Mouse (Mus musculus) MEL (cell line): ENCODE measurements around the gene Gm10961. TPM values are rescaled to one million over a fixed set of nuclear protein-coding genes. Genes with fewer than 3 reads are reported as not detected.

ENCODE experiments used
- DNase-seq: peaks from one replicate; pipeline ENCODE4 v3.0.0; 2011; ENCODE audit warnings: low read depth, low spot score
- H3K27ac ChIP-seq: 2 replicates; pipeline ENCODE4 v1.5.1; 2012; ENCODE audit warnings: low read depth, mild to moderate bottlenecking, control low read depth, low read length, moderate library complexity; ENCODE audit not compliant: control insufficient read depth
- H3K27me3 ChIP-seq, 2 experiments: fragments of 150-350 bp in 1 of 2; sonication (generic) in 1 of 2; 2 replicates each; pipeline ENCODE4 v1.6.1; 2012; ENCODE audit warnings: low read length in 2 of 2, mild to moderate bottlenecking in 2 of 2, improper control_type of control experiment in 1 of 2, moderate library complexity in 1 of 2; ENCODE audit not compliant: insufficient read depth in 2 of 2, control insufficient read depth in 1 of 2
- H3K36me3 ChIP-seq, 2 experiments: 2 replicates each; pipeline ENCODE4 v1.6.1; 2012 to 2014; ENCODE audit warnings: low read length in 2 of 2, improper control_type of control experiment in 1 of 2, inconsistent platforms in 1 of 2, mild to moderate bottlenecking in 1 of 2; ENCODE audit not compliant: insufficient read depth in 2 of 2, control insufficient read depth in 1 of 2
- H3K4me1 ChIP-seq, 2 experiments: fragments of 150-350 bp in 1 of 2; sonication (generic) in 1 of 2; 2 replicates each; pipeline ENCODE4 v1.6.1; 2012; ENCODE audit warnings: low read length in 2 of 2, improper control_type of control experiment in 1 of 2, mild to moderate bottlenecking in 1 of 2; ENCODE audit not compliant: insufficient read depth in 2 of 2, control insufficient read depth in 1 of 2
- H3K4me3 ChIP-seq, 2 experiments: fragments of 150-350 bp in 1 of 2; sonication (generic) in 1 of 2; 2 replicates each; pipeline ENCODE4 v1.5.1; 2012; ENCODE audit warnings: low read depth in 2 of 2, low read length in 2 of 2, mild to moderate bottlenecking in 2 of 2, moderate library complexity in 2 of 2, control low read depth in 1 of 2, improper control_type of control experiment in 1 of 2; ENCODE audit not compliant: control insufficient read depth in 1 of 2, insufficient read depth in 1 of 2
- H3K79me2 ChIP-seq: 2 replicates; pipeline ENCODE4 v1.6.1; 2012; ENCODE audit warnings: mild to moderate bottlenecking, low read length, moderate library complexity; ENCODE audit not compliant: control insufficient read depth, poor library complexity, insufficient read depth
- H3K9ac ChIP-seq: 2 replicates; pipeline ENCODE4 v1.6.1; 2012; ENCODE audit warnings: low read depth, mild to moderate bottlenecking, control low read depth, low read length, moderate library complexity; ENCODE audit not compliant: control insufficient read depth, poor library complexity, severe bottlenecking
- H3K9me3 ChIP-seq: fragments of 150-350 bp; sonication (generic); replicated peaks from 2 replicates; pipeline ENCODE4 v1.6.1; 2012; ENCODE audit warnings: mild to moderate bottlenecking, low read length, improper control_type of control experiment, moderate library complexity; ENCODE audit not compliant: insufficient read depth
- BHLHE40 ChIP-seq: IDR thresholded peaks from 2 replicates; pipeline ENCODE4 v1.6.1; 2012; ENCODE audit warnings: low read depth, mild to moderate bottlenecking, inconsistent platforms, low read length, improper control_type of control experiment, borderline replicate concordance
- CHD1 ChIP-seq: IDR thresholded peaks from 2 replicates; pipeline ENCODE4 v1.6.1; 2012; ENCODE audit warnings: low read depth, mild to moderate bottlenecking, inconsistent platforms, low read length, improper control_type of control experiment
- CTCF ChIP-seq, 3 experiments: IDR thresholded peaks in 2 of 3; conservative IDR thresholded peaks in 1 of 3; 2 replicates each; pipeline ENCODE4 v1.5.1; 2011 to 2012; ENCODE audit warnings: low read length in 3 of 3, low read depth in 2 of 3, mild to moderate bottlenecking in 2 of 3, improper control_type of control experiment in 1 of 3, inconsistent platforms in 1 of 3, mixed read lengths in 1 of 3, moderate library complexity in 1 of 3; ENCODE audit not compliant: control insufficient read depth in 1 of 3, insufficient read depth in 1 of 3, poor library complexity in 1 of 3, severe bottlenecking in 1 of 3
- E2F4 ChIP-seq: IDR thresholded peaks from 2 replicates; pipeline ENCODE4 v1.6.1; 2011; ENCODE audit warnings: low read depth, low read length, improper control_type of control experiment, borderline replicate concordance
- EP300 ChIP-seq, 2 experiments: IDR thresholded peaks; 2 replicates each; pipeline ENCODE4 v1.6.1; 2011; ENCODE audit warnings: improper control_type of control experiment in 2 of 2, low read length in 2 of 2, low read depth in 1 of 2, mild to moderate bottlenecking in 1 of 2
- ETS1 ChIP-seq: IDR thresholded peaks from 2 replicates; pipeline ENCODE4 v1.6.1; 2012; ENCODE audit warnings: low read depth, mild to moderate bottlenecking, inconsistent platforms, low read length, improper control_type of control experiment, moderate library complexity
- HCFC1 ChIP-seq: IDR thresholded peaks from 2 replicates; pipeline ENCODE4 v1.6.1; 2012; ENCODE audit warnings: low read depth, mild to moderate bottlenecking, inconsistent platforms, low read length, improper control_type of control experiment, moderate library complexity
- JUND ChIP-seq: IDR thresholded peaks from 2 replicates; pipeline ENCODE4 v1.6.1; 2011; ENCODE audit warnings: low read depth, mild to moderate bottlenecking, improper control_type of control experiment, low read length
- KAT2A ChIP-seq: conservative IDR thresholded peaks from 2 replicates; pipeline ENCODE4 v1.6.1; 2012; ENCODE audit warnings: low read depth, low read length, improper control_type of control experiment, inconsistent platforms
- MAFK ChIP-seq: IDR thresholded peaks from 2 replicates; pipeline ENCODE4 v1.6.1; 2011; ENCODE audit warnings: low read depth, mild to moderate bottlenecking, low read length, improper control_type of control experiment, borderline replicate concordance
- MAX ChIP-seq: IDR thresholded peaks from 2 replicates; pipeline ENCODE4 v1.6.1; 2011; ENCODE audit warnings: low read length, improper control_type of control experiment
- MAZ ChIP-seq: IDR thresholded peaks from 2 replicates; pipeline ENCODE4 v1.6.1; 2012; ENCODE audit warnings: low read depth, mild to moderate bottlenecking, inconsistent platforms, low read length, improper control_type of control experiment
- MXI1 ChIP-seq: IDR thresholded peaks from 2 replicates; pipeline ENCODE4 v1.6.1; 2011; ENCODE audit warnings: mild to moderate bottlenecking, low read depth, low read length, improper control_type of control experiment
- MYB ChIP-seq: IDR thresholded peaks from 2 replicates; pipeline ENCODE4 v1.6.1; 2011; ENCODE audit warnings: mild to moderate bottlenecking, low read depth, low read length, improper control_type of control experiment
- MYC ChIP-seq: IDR thresholded peaks from 2 replicates; pipeline ENCODE4 v1.6.1; 2011; ENCODE audit warnings: low read depth, mild to moderate bottlenecking, low read length, improper control_type of control experiment, moderate library complexity
- NRF1 ChIP-seq: IDR thresholded peaks from 2 replicates; pipeline ENCODE4 v1.6.1; 2014; ENCODE audit warnings: low read depth, mild to moderate bottlenecking, inconsistent platforms, low read length, improper control_type of control experiment, moderate library complexity; ENCODE audit not compliant: poor library complexity, insufficient read depth, severe bottlenecking
- POLR2A ChIP-seq, 2 experiments: IDR thresholded peaks; 2 replicates each; pipeline ENCODE4 v1.6.1; 2011 to 2012; ENCODE audit warnings: low read length in 2 of 2, mild to moderate bottlenecking in 2 of 2, control low read depth in 1 of 2, improper control_type of control experiment in 1 of 2, low read depth in 1 of 2, moderate library complexity in 1 of 2; ENCODE audit not compliant: control insufficient read depth in 1 of 2, insufficient read depth in 1 of 2, poor library complexity in 1 of 2
- RAD21 ChIP-seq: IDR thresholded peaks from 2 replicates; pipeline ENCODE4 v1.6.1; 2011; ENCODE audit warnings: mild to moderate bottlenecking, low read depth, low read length, improper control_type of control experiment
- RCOR1 ChIP-seq: IDR thresholded peaks from 2 replicates; pipeline ENCODE4 v1.6.1; 2012; ENCODE audit warnings: low read depth, mild to moderate bottlenecking, inconsistent platforms, low read length, improper control_type of control experiment
- SIN3A ChIP-seq: IDR thresholded peaks from 2 replicates; pipeline ENCODE4 v1.6.1; 2012; ENCODE audit warnings: low read length, improper control_type of control experiment, inconsistent platforms
- TAL1 ChIP-seq: IDR thresholded peaks from 2 replicates; pipeline ENCODE4 v1.6.1; 2012; ENCODE audit warnings: mild to moderate bottlenecking, inconsistent platforms, low read length, moderate library complexity, mixed read lengths
- TCF12 ChIP-seq: IDR thresholded peaks from 2 replicates; pipeline ENCODE4 v1.6.1; 2014; ENCODE audit warnings: low read depth, mild to moderate bottlenecking, inconsistent platforms, low read length, improper control_type of control experiment, moderate library complexity
- UBTF ChIP-seq: IDR thresholded peaks from 2 replicates; pipeline ENCODE4 v1.6.1; 2012; ENCODE audit warnings: low read depth, mild to moderate bottlenecking, inconsistent platforms, low read length, improper control_type of control experiment, moderate library complexity, borderline replicate concordance; ENCODE audit not compliant: insufficient read depth
- USF2 ChIP-seq, 2 experiments: IDR thresholded peaks; 2 replicates each; pipeline ENCODE4 v1.6.1; 2011 to 2012; ENCODE audit warnings: improper control_type of control experiment in 2 of 2, low read length in 2 of 2, borderline replicate concordance in 1 of 2, inconsistent platforms in 1 of 2, low read depth in 1 of 2, mild to moderate bottlenecking in 1 of 2; ENCODE audit not compliant: insufficient read depth in 1 of 2
- polyA plus RNA-seq, 2 experiments: library from polyadenylated mRNA; stranded (reverse) in 1 of 2; unstranded in 1 of 2; fragments of >175 nt in 1 of 2; fragments of >200 nt in 1 of 2; gene quantifications; 2 replicates each; pipeline versions ENCODE4 v1.2.1 to v1.2.4; 2012; ENCODE audit warnings: low replicate concordance in 2 of 2, low read depth in 1 of 2; ENCODE audit not compliant: insufficient read length in 2 of 2, insufficient read depth in 1 of 2, missing spikeins in 1 of 2
- total RNA-seq: library from RNA; depleted of rRNA; stranded (reverse); fragments of 300-350 nt; gene quantifications from 2 replicates; pipeline ENCODE4 v1.2.3, GENCODE M21; 2012

Gene Gm10961
- total and polyA plus RNA-seq, 3 experiments = not detected

DNA sequence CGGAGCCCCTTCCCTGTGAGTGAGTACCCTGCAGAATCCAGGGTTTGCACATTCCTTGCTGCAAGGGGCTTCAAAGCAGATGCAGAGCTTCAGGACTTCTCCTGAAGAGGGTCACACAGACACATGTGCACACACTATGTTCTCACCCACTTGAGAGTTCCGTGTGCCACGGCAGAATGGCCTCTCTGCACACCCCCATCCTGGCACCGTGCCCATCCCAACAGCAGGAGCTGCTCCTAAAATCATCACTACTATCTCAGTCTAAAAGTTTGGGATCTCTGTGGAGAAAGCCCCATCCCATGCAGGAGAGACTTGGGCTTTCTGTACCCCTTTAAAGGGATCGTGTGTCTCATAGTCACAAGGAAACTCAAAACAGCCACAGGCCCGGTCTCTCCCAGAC is 44.6 kb upstream of the Gm10961 start:
- H3K4me3 ChIP-seq = no peak overlapping the region
- no peaks in the 10 kb centered on the region for H3K36me3 ChIP-seq
- no peak overlapping the region for H3K27ac ChIP-seq
- peaks cover 28 to 36% of the 10 kb centered on the region in 2 experiments for H3K27me3 ChIP-seq
- H3K79me2 ChIP-seq = no peaks in the 10 kb centered on the region
- TF ChIP-seq EP300 (IDR thresholded peaks at IDR 0.05; ENCODE audit: low read depth in 1 of 2, low read length in 2 of 2) (no peak), USF2 (IDR thresholded peaks at IDR 0.05; ENCODE audit: borderline replicate concordance in 1 of 2, insufficient read depth in 1 of 2, low read depth in 1 of 2, low read length in 2 of 2) (no peak), MAZ (no peak), KAT2A (no peak), NRF1 (no peak), ETS1 (no peak), JUND (no peak), MYC (no peak), CTCF (IDR thresholded peaks at IDR 0.05 in 2 of 3, conservative IDR thresholded peaks at IDR 0.05 in 1 of 3; ENCODE audit: control insufficient read depth in 1 of 3, insufficient read depth in 1 of 3, low read depth in 2 of 3, low read length in 3 of 3, poor library complexity in 1 of 3, severe bottlenecking in 1 of 3) (no peak), UBTF (no peak), MYB (no peak), MAFK (no peak), E2F4 (no peak)
- DNase-seq = no peak
- H3K9me3 ChIP-seq = no peaks in the 10 kb centered on the region
- H3K4me1 ChIP-seq = no peaks in the 10 kb centered on the region
- H3K9ac ChIP-seq = no peak overlapping the region

DNA sequence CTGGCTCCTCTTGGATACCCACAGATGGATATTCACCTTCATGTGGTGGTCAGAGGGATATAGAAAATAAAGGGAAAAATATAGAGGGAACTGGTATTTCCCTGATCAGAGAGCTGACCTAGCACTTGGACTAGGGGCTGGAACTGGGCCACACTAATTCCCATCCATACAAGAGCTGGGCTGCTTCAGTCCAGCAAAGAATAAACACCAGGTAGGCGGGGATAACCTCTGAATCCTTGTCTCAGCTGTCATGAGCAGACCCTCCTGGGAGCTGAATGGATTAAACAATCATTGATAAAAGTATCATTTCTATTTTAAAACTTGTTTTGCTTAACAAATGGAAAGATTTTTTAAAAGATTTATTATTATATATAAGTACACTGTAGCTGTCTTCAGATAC is 39.5 kb upstream of the Gm10961 start:
- Histone ChIP-seq H3K9me3 (no peaks in the 10 kb centered on the region), H3K4me1 (no peaks in the 10 kb centered on the region), H3K4me3 (no peak overlapping the region), H3K27ac (no peak overlapping the region), H3K79me2 (no peaks in the 10 kb centered on the region), H3K9ac (no peak overlapping the region), H3K27me3 (peaks cover 16 to 29% of the 10 kb centered on the region in 2 experiments), H3K36me3 (no peaks in the 10 kb centered on the region)
- TF ChIP-seq RCOR1 = no peak
- TF ChIP-seq EP300 (IDR thresholded peaks at IDR 0.05; ENCODE audit: low read depth in 1 of 2, low read length in 2 of 2) = no peak
- no peak for TF ChIP-seq SIN3A
- TF ChIP-seq TCF12 = no peak
- no peak for TF ChIP-seq RAD21
- TF ChIP-seq HCFC1 = no peak
- TF ChIP-seq POLR2A (IDR thresholded peaks at IDR 0.05; ENCODE audit: control insufficient read depth in 1 of 2, insufficient read depth in 1 of 2, low read depth in 1 of 2, low read length in 2 of 2, poor library complexity in 1 of 2) = no peak
- TF ChIP-seq MYC = no peak
- TF ChIP-seq BHLHE40 = no peak
- no peak for TF ChIP-seq MXI1
- TF ChIP-seq CHD1 = no peak
- TF ChIP-seq E2F4 = no peak
- TF ChIP-seq KAT2A = no peak
- no peak for TF ChIP-seq JUND
- TF ChIP-seq UBTF = no peak
- no peak for TF ChIP-seq MAX
- TF ChIP-seq TAL1 = no peak
- TF ChIP-seq ETS1 = no peak
- TF ChIP-seq MYB = no peak
- DNase-seq = no peak
